ENCODE assay signal across 27 mouse cellular contexts in the genomic region with DNA sequence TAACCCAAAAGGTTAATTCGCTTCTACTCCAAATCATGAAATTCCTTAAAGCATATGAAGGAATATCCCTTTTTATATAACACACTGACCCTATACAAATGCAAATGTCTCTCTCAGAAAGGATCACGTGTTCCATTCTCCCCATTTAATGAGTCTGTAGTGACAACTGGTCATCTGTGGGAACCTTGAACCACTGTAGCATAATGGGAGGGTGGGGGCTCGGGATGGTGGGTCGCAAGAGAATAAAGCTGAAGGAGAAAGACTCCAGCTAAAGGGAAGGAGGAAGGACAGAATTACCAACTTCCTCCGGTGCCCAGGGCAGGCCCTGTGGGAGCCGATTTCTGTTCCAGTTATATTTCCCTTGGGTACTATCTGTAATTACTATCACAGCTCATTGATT.
DNase-seq lines count a peak whose midpoint lies in the region; ATAC-seq lines count a peak whose summit lies in the region.
"Had no signal": no experiment of that assay in that cellular context is flagged by ENCODE, and none has a peak within 500 bp of the region (broad histone marks: within the 10 kb centered on the region; RNA-seq: fewer than 3 reads in every experiment).

No protein-coding gene starts in this region.

- H3K9ac ChIP-seq in hindbrain, embryonic 11.5 days (ENCODE audit: low read depth, low read length), result no peak overlapping the region
- H3K9ac ChIP-seq in midbrain, embryonic 13.5 days (replicated peaks), result no peak overlapping the region
- no peak overlapping the region for H3K9ac ChIP-seq in forebrain, embryonic 13.5 days
- no peak overlapping the region for H3K9ac ChIP-seq in neural tube, embryonic 15.5 days (replicated peaks)
- H3K9ac ChIP-seq: hindbrain, embryonic 15.5 days; kidney, embryonic 15.5 days; limb, embryonic 13.5 days; liver, embryonic 12.5 days; liver, postnatal 0 days; stomach, embryonic 15.5 days had no signal

- H3K36me3 ChIP-seq in hindbrain, embryonic 11.5 days (ENCODE audit: control insufficient read depth, insufficient read depth, low read length), result no peaks in the 10 kb centered on the region
- no peaks in the 10 kb centered on the region for H3K36me3 ChIP-seq in hindbrain, embryonic 10.5 days
- peaks cover 3% of the 10 kb centered on the region; the same call in 1 of the 2 replicates for H3K36me3 ChIP-seq in midbrain, embryonic 13.5 days
- H3K36me3 ChIP-seq in midbrain, embryonic 10.5 days, result no peaks in the 10 kb centered on the region
- peaks cover 3% of the 10 kb centered on the region; the same call in 1 of the 2 replicates for H3K36me3 ChIP-seq in forebrain, embryonic 13.5 days (ENCODE audit: poor library complexity, severe bottlenecking)
- no peaks in the 10 kb centered on the region for H3K36me3 ChIP-seq in neural tube, embryonic 15.5 days
- H3K36me3 ChIP-seq: hindbrain, embryonic 15.5 days; kidney, embryonic 15.5 days; liver, embryonic 12.5 days; stomach, embryonic 15.5 days had no signal

- H3K4me1 ChIP-seq in hindbrain, embryonic 11.5 days (replicated peaks; ENCODE audit: control insufficient read depth, insufficient read depth, low read length), result no peaks in the 10 kb centered on the region
- peaks cover 15% of the 10 kb centered on the region for H3K4me1 ChIP-seq in hindbrain, embryonic 10.5 days (replicated peaks)
- H3K4me1 ChIP-seq in midbrain, embryonic 13.5 days (replicated peaks), result peaks cover 32% of the 10 kb centered on the region
- H3K4me1 ChIP-seq in midbrain, embryonic 10.5 days, result peaks cover 26% of the 10 kb centered on the region
- H3K4me1 ChIP-seq in forebrain, embryonic 13.5 days, result peaks cover 34% of the 10 kb centered on the region
- peaks cover 17% of the 10 kb centered on the region for H3K4me1 ChIP-seq in neural tube, embryonic 15.5 days
- H3K4me1 ChIP-seq: kidney, embryonic 15.5 days; liver, embryonic 12.5 days; megakaryocyte, embryonic 14.5 days; stomach, embryonic 15.5 days had no signal

- no peak overlapping the region for H3K27ac ChIP-seq in hindbrain, embryonic 11.5 days (ENCODE audit: low read depth, low read length)
- H3K27ac ChIP-seq in hindbrain, embryonic 10.5 days, result no peak overlapping the region
- peak overlapping the region; percentile 39; the same call in 1 of the 2 replicates for H3K27ac ChIP-seq in midbrain, embryonic 13.5 days
- no peak overlapping the region for H3K27ac ChIP-seq in midbrain, embryonic 10.5 days (replicated peaks)
- 0 out of 2 replicates have a peak overlapping the region, but pooled peaks have one; percentile 5 for H3K27ac ChIP-seq in forebrain, embryonic 13.5 days
- no peak overlapping the region; the same call in 1 of the 2 replicates for H3K27ac ChIP-seq in neural tube, embryonic 15.5 days (replicated peaks)
- H3K27ac ChIP-seq: kidney, embryonic 15.5 days; left cerebral cortex, adult 2 months; limb, embryonic 13.5 days; liver, embryonic 12.5 days; stomach, embryonic 15.5 days had no signal

- H3K27me3 ChIP-seq in hindbrain, embryonic 11.5 days (ENCODE audit: control insufficient read depth, insufficient read depth, low read length), result no peaks in the 10 kb centered on the region
- H3K27me3 ChIP-seq in hindbrain, embryonic 10.5 days (ENCODE audit: insufficient read depth, poor library complexity, severe bottlenecking), result no peaks in the 10 kb centered on the region
- H3K27me3 ChIP-seq in midbrain, embryonic 13.5 days, result no peaks in the 10 kb centered on the region
- no peaks in the 10 kb centered on the region for H3K27me3 ChIP-seq in midbrain, embryonic 10.5 days (ENCODE audit: low read depth, poor library complexity, severe bottlenecking)
- no peaks in the 10 kb centered on the region for H3K27me3 ChIP-seq in forebrain, embryonic 13.5 days
- no peaks in the 10 kb centered on the region for H3K27me3 ChIP-seq in neural tube, embryonic 15.5 days (replicated peaks)
- H3K27me3 ChIP-seq: hindbrain, embryonic 15.5 days; kidney, embryonic 15.5 days; limb, embryonic 13.5 days; liver, embryonic 12.5 days; megakaryocyte, embryonic 14.5 days; neural tube, embryonic 13.5 days; stomach, embryonic 15.5 days had no signal

- no peak for DNase-seq in hindbrain, embryonic 11.5 days (ENCODE audit: low spot score)
- DNase-seq in hindbrain, embryonic 10.5 days (ENCODE audit: low spot score), result no peak
- no peak for DNase-seq in midbrain, embryonic 10.5 days (ENCODE audit: low spot score)
- DNase-seq in lung, postnatal 4 days, result no peak
- DNase-seq: adrenal gland, postnatal 36 days; cerebellum, adult 2 months; cerebellum, postnatal 14 days; gastrocnemius, postnatal 14 days; heart, postnatal 14 days; kidney, adult 18-20 months; kidney, postnatal 25 days; liver, postnatal 0 days; lung, postnatal 36 days; retina, postnatal 1 day; right cerebral cortex, postnatal 14 days had no signal

- peak; percentile 83 for ATAC-seq in hindbrain, embryonic 11.5 days (ENCODE audit: low FRiP score)
- peak; percentile 31 for ATAC-seq in midbrain, embryonic 13.5 days
- ATAC-seq in forebrain, embryonic 13.5 days, result peak; percentile 37
- peak; percentile 7; the same call in 1 of the 2 replicates for ATAC-seq in neural tube, embryonic 15.5 days (ENCODE audit: low FRiP score)
- ATAC-seq: liver, embryonic 12.5 days; liver, postnatal 0 days had no signal

- 57% methylated on average over 6 of the region's 6 CpGs for WGBS in hindbrain, embryonic 11.5 days
- 64% methylated on average over 6 of the region's 6 CpGs for WGBS in hindbrain, embryonic 10.5 days
- WGBS in midbrain, embryonic 13.5 days, result 31% methylated on average over 6 of the region's 6 CpGs
- 79% methylated on average over 6 of the region's 6 CpGs for WGBS in midbrain, embryonic 10.5 days
- WGBS in forebrain, embryonic 13.5 days, result 16% methylated on average over 6 of the region's 6 CpGs
- 45% methylated on average over 6 of the region's 6 CpGs for whole genome bisulfite sequencing in neural tube, embryonic 15.5 days

- H3K4me2 ChIP-seq in hindbrain, embryonic 11.5 days (replicated peaks; ENCODE audit: low read depth, low read length), result no peak overlapping the region
- no peak overlapping the region for H3K4me2 ChIP-seq in midbrain, embryonic 13.5 days (replicated peaks)
- H3K4me2 ChIP-seq in forebrain, embryonic 13.5 days, result no peak overlapping the region
- H3K4me2 ChIP-seq in neural tube, embryonic 15.5 days, result no peak overlapping the region
- H3K4me2 ChIP-seq: kidney, embryonic 15.5 days; limb, embryonic 13.5 days; liver, embryonic 12.5 days; stomach, embryonic 15.5 days had no signal

- no peak overlapping the region for H3K4me3 ChIP-seq in hindbrain, embryonic 11.5 days (ENCODE audit: low read depth, low read length)
- no peak overlapping the region for H3K4me3 ChIP-seq in hindbrain, embryonic 10.5 days
- H3K4me3 ChIP-seq in midbrain, embryonic 13.5 days (replicated peaks), result no peak overlapping the region
- H3K4me3 ChIP-seq in midbrain, embryonic 10.5 days, result no peak overlapping the region
- H3K4me3 ChIP-seq in forebrain, embryonic 13.5 days, result no peak overlapping the region
- no peak overlapping the region for H3K4me3 ChIP-seq in neural tube, embryonic 15.5 days (replicated peaks)
- H3K4me3 ChIP-seq: erythroblast, embryonic 14.5 days; hindbrain, embryonic 15.5 days; kidney, embryonic 15.5 days; left cerebral cortex, adult 2 months; limb, embryonic 13.5 days; liver, embryonic 12.5 days; megakaryocyte, embryonic 14.5 days; neural tube, embryonic 13.5 days; stomach, embryonic 15.5 days had no signal

- no peaks in the 10 kb centered on the region for H3K9me3 ChIP-seq in hindbrain, embryonic 11.5 days (ENCODE audit: control insufficient read depth, low read length)
- no peaks in the 10 kb centered on the region for H3K9me3 ChIP-seq in hindbrain, embryonic 10.5 days
- no peaks in the 10 kb centered on the region for H3K9me3 ChIP-seq in midbrain, embryonic 13.5 days
- H3K9me3 ChIP-seq in midbrain, embryonic 10.5 days (replicated peaks), result no peaks in the 10 kb centered on the region
- no peaks in the 10 kb centered on the region for H3K9me3 ChIP-seq in forebrain, embryonic 13.5 days (replicated peaks)
- H3K9me3 ChIP-seq in neural tube, embryonic 15.5 days (replicated peaks), result no peaks in the 10 kb centered on the region
- H3K9me3 ChIP-seq: hindbrain, embryonic 15.5 days; kidney, embryonic 15.5 days; limb, embryonic 13.5 days; liver, embryonic 12.5 days; neural tube, embryonic 13.5 days; stomach, embryonic 15.5 days had no signal

Comparison
In these comparisons a context has a peak if more than half of its experiments do, and no peak if none do; other contexts are left out.
1. H3K27ac ChIP-seq: peak in midbrain, embryonic 13.5 days (single experiment) and forebrain, embryonic 13.5 days (single experiment); none in hindbrain, embryonic 11.5 days (single experiment), hindbrain, embryonic 10.5 days (single experiment), midbrain, embryonic 10.5 days (single experiment) and neural tube, embryonic 15.5 days (single experiment).
2. ATAC-seq: peak in every context shown above with its lines; median percentile 83 in hindbrain, embryonic 11.5 days; 37 in forebrain, embryonic 13.5 days; 31 in midbrain, embryonic 13.5 days; 7 in neural tube, embryonic 15.5 days.